Mouse (Mus musculus) hindbrain, embryonic 16.5 days (tissue): ENCODE measurements around the gene Shh. TPM values are rescaled to one million over a fixed set of nuclear protein-coding genes. Genes with fewer than 3 reads are reported as not detected.

Experiments used
- ATAC-seq: fragments of 200-750 bp; cut with Nextera tagmentation; 2 replicates; pipeline ENCODE4 v1.8.0; 2017; ENCODE audit warnings: moderate TSS enrichment, moderate library complexity
- H3K27ac ChIP-seq: fragments of 300-500 bp; sonication (generic); 2 replicates; pipeline ENCODE4 v1.5.1; 2014; ENCODE audit warnings: low read depth, mild to moderate bottlenecking, control low read depth, low read length, moderate library complexity
- H3K27me3 ChIP-seq: fragments of 300-500 bp; sonication (generic); replicated peaks from 2 replicates; pipeline ENCODE4 v1.6.1; 2014; ENCODE audit warnings: low read length; ENCODE audit not compliant: control insufficient read depth, insufficient read depth
- H3K36me3 ChIP-seq: fragments of 300-500 bp; sonication (generic); 2 replicates; pipeline ENCODE4 v1.6.1; 2014; ENCODE audit warnings: mild to moderate bottlenecking, low read length, moderate library complexity, mixed read lengths; ENCODE audit not compliant: control insufficient read depth, insufficient read depth
- H3K4me1 ChIP-seq: fragments of 300-500 bp; sonication (generic); 2 replicates; pipeline ENCODE4 v1.6.1; 2014; ENCODE audit warnings: low read depth, low read length; ENCODE audit not compliant: control insufficient read depth, insufficient read depth
- H3K4me2 ChIP-seq: fragments of 300-500 bp; sonication (generic); 2 replicates; pipeline ENCODE4 v1.6.1; 2014; ENCODE audit warnings: mild to moderate bottlenecking, low read length, control low read depth, moderate library complexity
- H3K4me3 ChIP-seq: fragments of 300-500 bp; sonication (generic); 2 replicates; pipeline ENCODE4 v1.5.1; 2014; ENCODE audit warnings: mild to moderate bottlenecking, low read length, control low read depth, moderate library complexity
- H3K9ac ChIP-seq: fragments of 300-500 bp; sonication (generic); 2 replicates; pipeline ENCODE4 v1.6.1; 2014; ENCODE audit warnings: low read depth, mild to moderate bottlenecking, control low read depth, low read length, moderate library complexity
- H3K9me3 ChIP-seq: fragments of 300-500 bp; sonication (generic); 2 replicates; pipeline ENCODE4 v1.6.1; 2014; ENCODE audit warnings: mild to moderate bottlenecking, low read length, moderate library complexity; ENCODE audit not compliant: control insufficient read depth
- WGBS: fragments of 180-500 bp; shearing (Covaris S2); extraction: QIAGEN DNeasy Blood & Tissue Kit; methylation state at CpG from one replicate; pipeline ENCODE4 v1.1.7; 2014; 5-methylcytosine and 5-hydroxymethylcytosine counted together
- polyA plus RNA-seq: library from polyadenylated mRNA; unstranded; fragments of >200 nt; fragmentation: Nextera tagmentation; extraction: Ambion mirVana; gene quantifications from 2 replicates; pipeline ENCODE4 v1.2.1, GENCODE M21; 2015

The Shh gene
- polyA plus RNA-seq, 1 experiment from 2014 or later = 0.93 TPM

DNA sequence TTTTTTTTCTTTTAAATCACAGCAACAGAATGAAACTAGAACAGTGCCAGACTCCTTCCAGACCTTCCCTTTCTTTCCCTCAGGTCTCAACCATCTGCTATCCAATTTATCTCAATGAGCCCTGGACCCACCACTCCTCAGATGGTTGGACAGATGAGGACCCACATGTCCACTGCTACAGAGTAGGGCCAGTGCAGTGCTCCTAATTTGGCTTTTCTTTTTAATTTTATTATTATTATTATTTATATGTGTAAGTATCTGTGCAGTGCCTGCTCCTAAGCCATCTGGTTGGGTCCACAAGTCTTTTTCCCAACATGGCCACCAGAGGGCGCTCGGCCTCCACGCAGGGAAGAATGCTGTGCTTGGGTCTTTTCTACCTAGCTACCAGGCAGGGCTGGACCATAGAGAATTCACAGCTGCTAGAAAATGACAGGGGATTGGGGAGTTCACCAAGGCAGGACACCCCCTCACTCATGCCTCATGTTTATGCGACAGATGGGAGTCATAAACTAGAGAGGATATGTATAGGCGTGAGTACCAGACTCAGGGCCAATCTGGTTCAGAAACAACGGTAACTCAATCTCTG is 15.9 kb downstream of the Shh start:
- Histone ChIP-seq H3K36me3 (no peaks in the 10 kb centered on the region), H3K4me1 (no peaks in the 10 kb centered on the region), H3K9ac (no peak overlapping the region), H3K27ac (no peak overlapping the region), H3K4me2 (no peak overlapping the region), H3K27me3 (peaks cover 7% of the 10 kb centered on the region), H3K9me3 (no peaks in the 10 kb centered on the region), H3K4me3 (no peak overlapping the region)
- 33% methylated on average over 6 of the region's 6 CpGs for WGBS
- ATAC-seq = peak; percentile 91

DNA sequence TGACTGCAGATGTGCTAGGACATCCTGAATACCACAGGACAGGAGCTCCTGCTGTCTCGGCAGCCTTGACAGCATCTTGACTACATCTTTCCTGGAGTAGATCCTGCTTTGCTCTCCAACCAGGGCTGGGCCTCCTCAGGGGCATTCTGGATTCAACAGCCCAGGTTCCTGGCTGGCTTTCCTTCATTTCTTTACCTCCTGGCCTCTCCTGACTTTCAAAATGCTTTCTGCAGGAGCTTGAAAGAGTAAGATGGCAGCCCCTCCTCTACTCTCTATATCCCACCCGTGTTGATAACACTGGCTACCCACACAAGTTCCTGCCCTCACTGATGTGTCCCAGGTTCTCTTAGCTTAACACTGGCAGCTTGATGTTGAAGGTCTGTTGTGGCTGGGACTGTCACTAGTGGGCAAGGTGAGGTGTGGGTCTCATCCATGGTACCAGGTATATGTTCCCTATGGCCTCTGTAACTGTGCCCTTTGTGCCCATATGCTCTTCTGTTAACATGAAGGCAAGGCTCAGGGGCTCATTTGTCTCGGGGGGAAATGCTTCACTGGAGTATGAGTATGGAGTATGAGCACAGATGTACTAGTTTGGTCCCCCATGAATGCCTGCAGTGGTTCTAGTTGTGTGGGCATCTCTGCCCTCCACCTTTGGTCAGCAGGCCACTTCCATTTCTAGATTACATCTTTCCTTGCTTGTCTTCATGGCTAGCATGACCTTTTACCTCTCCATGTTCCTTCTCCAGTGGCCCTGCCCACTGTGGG is 16.7 kb downstream of the Shh start:
- no peaks in the 10 kb centered on the region for H3K9me3 ChIP-seq
- no peak overlapping the region for H3K4me2 ChIP-seq
- H3K9ac ChIP-seq = no peak overlapping the region
- 0 out of 2 replicates have a peak, but pooled peaks cover 2% of the 10 kb centered on the region for H3K27me3 ChIP-seq
- H3K27ac ChIP-seq = no peak overlapping the region
- no peaks in the 10 kb centered on the region for H3K36me3 ChIP-seq
- no peaks in the 10 kb centered on the region for H3K4me1 ChIP-seq
- 48% methylated on average over 3 of the region's 3 CpGs for WGBS
- no peak overlapping the region for H3K4me3 ChIP-seq
- ATAC-seq = no peak

DNA sequence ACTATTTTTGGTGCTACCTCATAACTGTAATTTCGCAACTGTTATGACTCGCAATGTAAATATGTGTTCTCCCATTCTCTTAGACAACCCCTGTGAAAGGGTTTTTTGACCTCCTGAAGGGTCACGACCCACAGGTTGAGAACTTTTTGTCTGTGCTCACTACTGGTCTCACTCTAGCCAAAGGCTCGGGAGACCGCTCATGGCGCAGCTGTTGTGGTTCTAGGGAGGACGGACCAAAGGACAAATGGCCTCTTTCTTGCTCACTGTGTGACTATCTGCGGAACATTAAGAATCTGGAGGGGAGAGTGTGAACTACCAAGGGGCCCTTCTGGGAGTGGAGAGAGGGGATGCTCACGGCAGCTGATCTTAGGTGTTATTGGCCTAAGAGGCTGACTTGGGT is 41.1 kb downstream of the Shh start:
- 90% methylated on average over 9 of the region's 9 CpGs for WGBS
- no peaks in the 10 kb centered on the region for H3K4me1 ChIP-seq

DNA sequence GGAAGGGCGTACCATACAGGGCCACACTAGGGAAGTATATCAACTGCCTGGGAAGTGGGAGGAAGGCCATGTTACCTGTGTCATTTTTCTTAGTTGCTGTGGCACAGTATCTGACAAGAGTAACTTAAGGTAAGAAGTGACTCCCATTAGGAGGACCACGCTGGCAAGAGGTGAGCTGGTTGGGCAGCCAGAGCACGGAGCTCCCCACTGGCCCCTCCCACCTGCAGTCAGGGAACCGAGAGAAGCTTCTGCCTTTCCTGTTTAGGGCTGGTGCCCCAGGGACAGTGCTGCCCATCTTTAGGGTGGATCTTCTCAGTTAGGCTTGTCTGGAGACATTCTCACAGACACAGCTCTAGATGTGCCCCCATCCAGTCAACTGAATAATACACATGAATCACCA is 43.3 kb downstream of the Shh start:
- Histone ChIP-seq H3K4me2 (no peak overlapping the region), H3K27ac (no peak overlapping the region), H3K9me3 (no peaks in the 10 kb centered on the region), H3K27me3 (no peaks in the 10 kb centered on the region), H3K9ac (no peak overlapping the region), H3K4me3 (no peak overlapping the region), H3K36me3 (peaks cover 4% of the 10 kb centered on the region), H3K4me1 (no peaks in the 10 kb centered on the region)
- ATAC-seq = no peak
- WGBS = 61% methylated on average over 4 of the region's 4 CpGs

More for the DNA sequence above, 41.1 kb downstream of the Shh start:
- Histone ChIP-seq H3K36me3 (no peaks in the 10 kb centered on the region), H3K27ac (no peak overlapping the region), H3K9ac (no peak overlapping the region), H3K9me3 (no peaks in the 10 kb centered on the region), H3K27me3 (no peaks in the 10 kb centered on the region), H3K4me2 (no peak overlapping the region), H3K4me3 (no peak overlapping the region)
- no peak for ATAC-seq

DNA sequence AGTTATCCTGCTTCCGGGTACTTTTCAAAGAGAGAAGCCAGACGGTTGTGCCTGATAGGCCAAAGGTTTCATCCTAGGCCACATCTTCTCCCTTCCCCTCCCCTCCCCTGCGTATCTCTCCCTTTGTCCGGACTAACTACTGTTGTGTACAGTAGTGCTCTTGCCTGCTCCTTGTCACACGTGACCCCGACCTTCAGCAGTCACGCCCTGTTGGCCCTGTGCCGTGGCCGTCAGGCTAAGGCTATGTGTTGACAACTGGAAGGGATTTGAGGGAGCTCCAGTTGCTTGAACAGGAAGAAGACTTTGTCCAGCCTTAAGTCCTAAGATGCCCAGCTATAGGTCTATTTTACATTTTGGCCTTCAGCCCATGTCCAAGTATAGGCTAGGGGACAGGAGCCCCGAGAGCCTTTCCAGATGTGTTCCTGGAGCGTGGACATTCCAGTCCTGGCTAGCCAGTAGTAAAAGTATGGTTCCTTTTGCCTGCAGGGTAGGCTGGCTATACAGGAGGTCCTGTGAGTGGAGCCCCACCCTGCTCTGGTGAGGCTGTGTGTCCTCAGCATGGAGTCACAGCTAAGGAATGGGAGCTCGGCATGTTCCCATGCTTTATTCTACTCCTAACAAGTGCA is 47.3 kb downstream of the Shh start:
- Histone ChIP-seq H3K4me2 (no peak overlapping the region), H3K9me3 (no peaks in the 10 kb centered on the region), H3K27me3 (no peaks in the 10 kb centered on the region), H3K36me3 (peaks cover 19% of the 10 kb centered on the region), H3K4me3 (no peak overlapping the region), H3K27ac (no peak overlapping the region), H3K9ac (no peak overlapping the region), H3K4me1 (no peaks in the 10 kb centered on the region)
- 91% methylated on average over 12 of the region's 12 CpGs for WGBS
- ATAC-seq = no peak

DNA sequence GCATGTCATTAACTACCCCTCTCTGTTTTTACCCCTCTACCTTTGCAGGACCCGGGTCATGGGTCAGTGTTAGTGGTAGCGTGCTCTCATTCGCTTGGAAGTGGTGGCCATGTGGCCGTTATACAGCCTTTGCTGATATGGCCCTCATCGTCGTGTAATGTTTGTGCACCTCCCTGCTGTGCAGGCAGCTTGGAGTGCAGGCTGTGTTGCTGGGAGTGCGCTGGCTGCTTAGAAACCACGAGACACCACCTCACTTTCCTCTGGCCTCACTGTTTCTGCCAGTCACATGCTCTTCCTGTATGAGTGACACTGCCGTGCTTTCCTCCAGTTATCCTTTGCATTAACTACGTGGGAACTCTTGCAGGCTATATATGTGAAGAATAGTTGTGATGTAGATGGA is 48.3 kb downstream of the Shh start:
- no peak for ATAC-seq
- no peak overlapping the region for H3K4me3 ChIP-seq
- H3K27ac ChIP-seq = no peak overlapping the region
- no peak overlapping the region for H3K4me2 ChIP-seq
- H3K9me3 ChIP-seq = no peaks in the 10 kb centered on the region
- WGBS = 80% methylated on average over 10 of the region's 10 CpGs
- H3K27me3 ChIP-seq = no peaks in the 10 kb centered on the region
- H3K9ac ChIP-seq = no peak overlapping the region
- H3K36me3 ChIP-seq = peaks cover 27% of the 10 kb centered on the region
- H3K4me1 ChIP-seq = no peaks in the 10 kb centered on the region

DNA sequence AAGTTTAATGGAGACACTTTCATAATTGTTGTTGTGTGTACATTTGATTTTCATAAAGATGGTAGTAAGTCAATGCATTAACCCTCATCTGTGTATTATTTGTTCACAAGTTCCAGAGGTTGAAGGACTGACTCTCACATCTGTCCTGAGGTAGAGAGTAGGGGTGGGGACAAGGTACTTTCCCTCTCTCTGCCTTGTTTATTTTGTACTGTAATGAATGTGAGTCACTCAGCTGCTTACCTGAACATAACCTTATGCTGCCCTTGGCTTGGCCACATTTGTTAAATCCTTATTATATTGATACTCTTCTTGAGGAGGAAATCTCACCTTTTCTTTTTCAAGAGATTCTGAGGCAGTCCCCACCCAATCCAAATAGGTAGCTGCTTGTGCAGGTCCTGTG is 51.0 kb downstream of the Shh start:
- ATAC-seq = no peak
- no peaks in the 10 kb centered on the region for H3K4me1 ChIP-seq
- no peak overlapping the region for H3K4me3 ChIP-seq
- peaks cover 35% of the 10 kb centered on the region for H3K36me3 ChIP-seq
- H3K4me2 ChIP-seq = no peak overlapping the region
- no peaks in the 10 kb centered on the region for H3K9me3 ChIP-seq
- no peak overlapping the region for H3K9ac ChIP-seq
- no peaks in the 10 kb centered on the region for H3K27me3 ChIP-seq
- no peak overlapping the region for H3K27ac ChIP-seq

DNA sequence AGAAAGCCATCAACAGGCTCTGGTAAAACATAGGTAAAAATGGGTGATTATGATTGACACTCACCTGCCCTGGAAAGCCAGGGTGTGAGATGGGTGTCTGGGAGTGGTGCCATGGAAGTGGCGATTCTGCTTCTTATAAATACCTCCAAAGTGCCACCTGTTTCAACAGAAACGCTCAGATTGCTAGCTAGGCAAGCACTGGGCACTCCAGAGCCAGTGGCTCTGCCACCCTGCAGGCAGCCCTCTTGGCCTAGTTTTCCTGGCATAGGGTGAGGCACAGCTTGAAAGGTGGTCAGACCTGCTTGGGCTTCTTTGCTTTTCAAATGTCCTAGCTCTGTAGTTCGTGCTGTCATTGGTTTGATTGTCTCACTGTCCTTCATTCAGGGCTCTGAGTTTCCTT is 53.0 kb downstream of the Shh start:
- H3K36me3 ChIP-seq = peaks cover 33% of the 10 kb centered on the region
- WGBS = 98% methylated on average over 3 of the region's 3 CpGs

DNA sequence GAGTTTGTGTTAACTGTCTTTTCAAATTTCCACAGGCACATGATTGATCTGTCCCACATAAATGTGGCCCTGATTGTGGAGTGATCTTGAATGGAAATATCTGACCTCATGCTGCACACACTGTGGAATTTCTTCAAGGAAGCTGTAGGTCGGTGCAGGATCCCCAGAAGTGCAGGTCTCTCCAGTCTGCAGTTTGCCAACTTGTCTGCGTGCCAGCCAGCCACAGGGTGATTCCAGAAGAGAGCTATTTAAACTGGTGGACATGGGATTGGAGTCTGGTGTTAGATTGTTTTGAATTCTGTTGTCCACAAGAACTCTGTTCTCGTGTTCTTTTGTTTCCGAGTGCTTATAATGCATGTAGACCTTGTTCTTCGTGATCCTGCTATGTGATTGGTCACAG is 53.5 kb downstream of the Shh start:
- H3K4me1 ChIP-seq = no peaks in the 10 kb centered on the region
- no peaks in the 10 kb centered on the region for H3K9me3 ChIP-seq

More for the DNA sequence above, 53.0 kb downstream of the Shh start:
- no peak overlapping the region for H3K4me3 ChIP-seq
- no peak for ATAC-seq
- no peaks in the 10 kb centered on the region for H3K4me1 ChIP-seq
- no peak overlapping the region for H3K27ac ChIP-seq
- no peaks in the 10 kb centered on the region for H3K27me3 ChIP-seq
- no peaks in the 10 kb centered on the region for H3K9me3 ChIP-seq
- no peak overlapping the region for H3K9ac ChIP-seq
- H3K4me2 ChIP-seq = no peak overlapping the region

More for the DNA sequence above, 53.5 kb downstream of the Shh start:
- no peak for ATAC-seq
- no peaks in the 10 kb centered on the region for H3K27me3 ChIP-seq
- no peak overlapping the region for H3K4me3 ChIP-seq
- WGBS = 89% methylated on average over 5 of the region's 5 CpGs
- no peak overlapping the region for H3K4me2 ChIP-seq
- no peak overlapping the region for H3K27ac ChIP-seq
- peaks cover 29% of the 10 kb centered on the region for H3K36me3 ChIP-seq
- H3K9ac ChIP-seq = no peak overlapping the region
